Mouse (Mus musculus) MEL (cell line): ENCODE results near the gene Dedd. TPM values are rescaled to one million over a fixed set of nuclear protein-coding genes. Genes with fewer than 3 reads are reported as not detected.

Source experiments
- DNase-seq: peaks from one replicate; pipeline ENCODE4 v3.0.0; 2011; ENCODE audit warnings: low read depth, low spot score
- H3K27ac ChIP-seq: 2 replicates; pipeline ENCODE4 v1.5.1; 2012; ENCODE audit warnings: low read depth, mild to moderate bottlenecking, control low read depth, low read length, moderate library complexity; ENCODE audit not compliant: control insufficient read depth
- H3K27me3 ChIP-seq, 2 experiments: fragments of 150-350 bp in 1 of 2; sonication (generic) in 1 of 2; 2 replicates each; pipeline ENCODE4 v1.6.1; 2012; ENCODE audit warnings: low read length in 2 of 2, mild to moderate bottlenecking in 2 of 2, improper control_type of control experiment in 1 of 2, moderate library complexity in 1 of 2; ENCODE audit not compliant: insufficient read depth in 2 of 2, control insufficient read depth in 1 of 2
- H3K36me3 ChIP-seq, 2 experiments: 2 replicates each; pipeline ENCODE4 v1.6.1; 2012 to 2014; ENCODE audit warnings: low read length in 2 of 2, improper control_type of control experiment in 1 of 2, inconsistent platforms in 1 of 2, mild to moderate bottlenecking in 1 of 2; ENCODE audit not compliant: insufficient read depth in 2 of 2, control insufficient read depth in 1 of 2
- H3K4me1 ChIP-seq, 2 experiments: fragments of 150-350 bp in 1 of 2; sonication (generic) in 1 of 2; 2 replicates each; pipeline ENCODE4 v1.6.1; 2012; ENCODE audit warnings: low read length in 2 of 2, improper control_type of control experiment in 1 of 2, mild to moderate bottlenecking in 1 of 2; ENCODE audit not compliant: insufficient read depth in 2 of 2, control insufficient read depth in 1 of 2
- H3K4me3 ChIP-seq, 2 experiments: fragments of 150-350 bp in 1 of 2; sonication (generic) in 1 of 2; 2 replicates each; pipeline ENCODE4 v1.5.1; 2012; ENCODE audit warnings: low read depth in 2 of 2, low read length in 2 of 2, mild to moderate bottlenecking in 2 of 2, moderate library complexity in 2 of 2, control low read depth in 1 of 2, improper control_type of control experiment in 1 of 2; ENCODE audit not compliant: control insufficient read depth in 1 of 2, insufficient read depth in 1 of 2
- H3K79me2 ChIP-seq: 2 replicates; pipeline ENCODE4 v1.6.1; 2012; ENCODE audit warnings: mild to moderate bottlenecking, low read length, moderate library complexity; ENCODE audit not compliant: control insufficient read depth, poor library complexity, insufficient read depth
- H3K9ac ChIP-seq: 2 replicates; pipeline ENCODE4 v1.6.1; 2012; ENCODE audit warnings: low read depth, mild to moderate bottlenecking, control low read depth, low read length, moderate library complexity; ENCODE audit not compliant: control insufficient read depth, poor library complexity, severe bottlenecking
- H3K9me3 ChIP-seq: fragments of 150-350 bp; sonication (generic); replicated peaks from 2 replicates; pipeline ENCODE4 v1.6.1; 2012; ENCODE audit warnings: mild to moderate bottlenecking, low read length, improper control_type of control experiment, moderate library complexity; ENCODE audit not compliant: insufficient read depth
- BHLHE40 ChIP-seq: IDR thresholded peaks from 2 replicates; pipeline ENCODE4 v1.6.1; 2012; ENCODE audit warnings: low read depth, mild to moderate bottlenecking, inconsistent platforms, low read length, improper control_type of control experiment, borderline replicate concordance
- CHD1 ChIP-seq: IDR thresholded peaks from 2 replicates; pipeline ENCODE4 v1.6.1; 2012; ENCODE audit warnings: low read depth, mild to moderate bottlenecking, inconsistent platforms, low read length, improper control_type of control experiment
- CTCF ChIP-seq, 3 experiments: IDR thresholded peaks in 2 of 3; conservative IDR thresholded peaks in 1 of 3; 2 replicates each; pipeline ENCODE4 v1.5.1; 2011 to 2012; ENCODE audit warnings: low read length in 3 of 3, low read depth in 2 of 3, mild to moderate bottlenecking in 2 of 3, improper control_type of control experiment in 1 of 3, inconsistent platforms in 1 of 3, mixed read lengths in 1 of 3, moderate library complexity in 1 of 3; ENCODE audit not compliant: control insufficient read depth in 1 of 3, insufficient read depth in 1 of 3, poor library complexity in 1 of 3, severe bottlenecking in 1 of 3
- ELF1 ChIP-seq: IDR thresholded peaks from 2 replicates; pipeline ENCODE4 v1.6.1; 2014; ENCODE audit warnings: low read depth, mild to moderate bottlenecking, inconsistent platforms, low read length, improper control_type of control experiment, moderate library complexity
- EP300 ChIP-seq, 2 experiments: IDR thresholded peaks; 2 replicates each; pipeline ENCODE4 v1.6.1; 2011; ENCODE audit warnings: improper control_type of control experiment in 2 of 2, low read length in 2 of 2, low read depth in 1 of 2, mild to moderate bottlenecking in 1 of 2
- ETS1 ChIP-seq: IDR thresholded peaks from 2 replicates; pipeline ENCODE4 v1.6.1; 2012; ENCODE audit warnings: low read depth, mild to moderate bottlenecking, inconsistent platforms, low read length, improper control_type of control experiment, moderate library complexity
- GABPA ChIP-seq: IDR thresholded peaks from 2 replicates; pipeline ENCODE4 v1.6.1; 2012; ENCODE audit warnings: low read depth, mild to moderate bottlenecking, inconsistent platforms, low read length, improper control_type of control experiment, moderate library complexity
- GATA1 ChIP-seq: IDR thresholded peaks from 2 replicates; pipeline ENCODE4 v1.6.1; 2011; ENCODE audit warnings: low read depth, low read length, improper control_type of control experiment
- JUND ChIP-seq: IDR thresholded peaks from 2 replicates; pipeline ENCODE4 v1.6.1; 2011; ENCODE audit warnings: low read depth, mild to moderate bottlenecking, improper control_type of control experiment, low read length
- MAX ChIP-seq: IDR thresholded peaks from 2 replicates; pipeline ENCODE4 v1.6.1; 2011; ENCODE audit warnings: low read length, improper control_type of control experiment
- MAZ ChIP-seq: IDR thresholded peaks from 2 replicates; pipeline ENCODE4 v1.6.1; 2012; ENCODE audit warnings: low read depth, mild to moderate bottlenecking, inconsistent platforms, low read length, improper control_type of control experiment
- MYB ChIP-seq: IDR thresholded peaks from 2 replicates; pipeline ENCODE4 v1.6.1; 2011; ENCODE audit warnings: mild to moderate bottlenecking, low read depth, low read length, improper control_type of control experiment
- MYC ChIP-seq: IDR thresholded peaks from 2 replicates; pipeline ENCODE4 v1.6.1; 2011; ENCODE audit warnings: low read depth, mild to moderate bottlenecking, low read length, improper control_type of control experiment, moderate library complexity
- NELFE ChIP-seq: IDR thresholded peaks from 2 replicates; pipeline ENCODE4 v1.6.1; 2011; ENCODE audit warnings: low read depth, low read length, improper control_type of control experiment
- POLR2A ChIP-seq, 2 experiments: IDR thresholded peaks; 2 replicates each; pipeline ENCODE4 v1.6.1; 2011 to 2012; ENCODE audit warnings: low read length in 2 of 2, mild to moderate bottlenecking in 2 of 2, control low read depth in 1 of 2, improper control_type of control experiment in 1 of 2, low read depth in 1 of 2, moderate library complexity in 1 of 2; ENCODE audit not compliant: control insufficient read depth in 1 of 2, insufficient read depth in 1 of 2, poor library complexity in 1 of 2
- POLR2AphosphoS2 ChIP-seq: IDR thresholded peaks from 2 replicates; pipeline ENCODE4 v1.6.1; 2011; ENCODE audit warnings: low read length, improper control_type of control experiment
- POLR2AphosphoS5 ChIP-seq: IDR thresholded peaks from 2 replicates; pipeline ENCODE4 v1.6.1; 2012; ENCODE audit warnings: low read depth, borderline replicate concordance, mild to moderate bottlenecking, inconsistent platforms, low read length, moderate library complexity, mixed read lengths
- SIN3A ChIP-seq: IDR thresholded peaks from 2 replicates; pipeline ENCODE4 v1.6.1; 2012; ENCODE audit warnings: low read length, improper control_type of control experiment, inconsistent platforms
- SMC3 ChIP-seq: IDR thresholded peaks from 2 replicates; pipeline ENCODE4 v1.6.1; 2011; ENCODE audit warnings: low read depth, low read length, improper control_type of control experiment
- TBP ChIP-seq: IDR thresholded peaks from 2 replicates; pipeline ENCODE4 v1.8.0; 2011; ENCODE audit warnings: low read depth, low read length, improper control_type of control experiment
- TCF12 ChIP-seq: IDR thresholded peaks from 2 replicates; pipeline ENCODE4 v1.6.1; 2014; ENCODE audit warnings: low read depth, mild to moderate bottlenecking, inconsistent platforms, low read length, improper control_type of control experiment, moderate library complexity
- UBTF ChIP-seq: IDR thresholded peaks from 2 replicates; pipeline ENCODE4 v1.6.1; 2012; ENCODE audit warnings: low read depth, mild to moderate bottlenecking, inconsistent platforms, low read length, improper control_type of control experiment, moderate library complexity, borderline replicate concordance; ENCODE audit not compliant: insufficient read depth
- USF1 ChIP-seq: IDR thresholded peaks from 2 replicates; pipeline ENCODE4 v1.6.1; 2014; ENCODE audit warnings: low read depth, mild to moderate bottlenecking, inconsistent platforms, low read length, improper control_type of control experiment, moderate library complexity
- USF2 ChIP-seq, 2 experiments: IDR thresholded peaks; 2 replicates each; pipeline ENCODE4 v1.6.1; 2011 to 2012; ENCODE audit warnings: improper control_type of control experiment in 2 of 2, low read length in 2 of 2, borderline replicate concordance in 1 of 2, inconsistent platforms in 1 of 2, low read depth in 1 of 2, mild to moderate bottlenecking in 1 of 2; ENCODE audit not compliant: insufficient read depth in 1 of 2
- ZC3H11A ChIP-seq: IDR thresholded peaks from 2 replicates; pipeline ENCODE4 v1.6.1; 2012; ENCODE audit warnings: low read depth, mild to moderate bottlenecking, inconsistent platforms, low read length, improper control_type of control experiment
- ZKSCAN1 ChIP-seq: IDR thresholded peaks from 2 replicates; pipeline ENCODE4 v1.6.1; 2012; ENCODE audit warnings: low read depth, mild to moderate bottlenecking, inconsistent platforms, low read length, improper control_type of control experiment, moderate library complexity
- ZMIZ1 ChIP-seq: IDR thresholded peaks from 2 replicates; pipeline ENCODE4 v1.6.1; 2012; ENCODE audit warnings: low read depth, mild to moderate bottlenecking, inconsistent platforms, low read length, improper control_type of control experiment, moderate library complexity
- polyA plus RNA-seq, 2 experiments: library from polyadenylated mRNA; stranded (reverse) in 1 of 2; unstranded in 1 of 2; fragments of >175 nt in 1 of 2; fragments of >200 nt in 1 of 2; gene quantifications; 2 replicates each; pipeline versions ENCODE4 v1.2.1 to v1.2.4; 2012; ENCODE audit warnings: low replicate concordance in 2 of 2, low read depth in 1 of 2; ENCODE audit not compliant: insufficient read length in 2 of 2, insufficient read depth in 1 of 2, missing spikeins in 1 of 2
- total RNA-seq: library from RNA; depleted of rRNA; stranded (reverse); fragments of 300-350 nt; gene quantifications from 2 replicates; pipeline ENCODE4 v1.2.3, GENCODE M21; 2012

Gene Dedd
- total and polyA plus RNA-seq, 3 experiments = 28.7 to 44.9 TPM; not detected in 1

DNA sequence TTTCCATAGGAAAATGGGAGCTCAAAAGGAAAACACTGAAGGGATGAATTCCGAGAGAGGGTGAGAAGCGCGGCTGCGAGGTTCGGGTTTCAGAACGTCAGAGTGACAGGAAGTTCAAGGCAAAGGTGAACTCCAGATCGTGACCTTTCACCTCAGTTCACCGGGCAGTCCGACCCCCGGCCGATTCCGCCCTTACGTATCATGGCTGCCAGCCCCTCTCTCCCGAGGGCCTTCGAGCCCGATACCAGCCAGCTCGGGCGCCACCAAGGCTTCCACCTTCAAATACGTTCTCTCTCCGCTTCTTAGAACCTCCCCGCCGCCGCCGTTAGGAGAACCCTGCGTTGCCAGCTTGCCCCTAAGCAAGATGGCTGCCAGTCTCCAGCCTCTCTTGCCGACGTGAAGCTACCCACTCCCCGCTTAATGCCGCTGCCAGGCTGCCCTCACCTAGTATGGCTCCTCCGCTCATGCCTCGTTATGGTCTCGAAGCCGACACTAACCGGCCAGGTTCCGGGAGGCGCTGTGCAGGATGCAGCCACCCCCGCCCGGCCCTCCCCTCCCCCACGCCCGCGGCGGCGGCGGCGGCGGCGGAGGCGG is at the start of gene Dedd (continued):
- TF ChIP-seq UBTF = 0 out of 2 replicates have a peak, but pooled peaks have one; percentile 79
- TF ChIP-seq USF1 = no peak
- peak; percentile 42 for TF ChIP-seq TCF12
- TF ChIP-seq ZMIZ1 = 0 out of 2 replicates have a peak, but pooled peaks have one; percentile 44

DNA sequence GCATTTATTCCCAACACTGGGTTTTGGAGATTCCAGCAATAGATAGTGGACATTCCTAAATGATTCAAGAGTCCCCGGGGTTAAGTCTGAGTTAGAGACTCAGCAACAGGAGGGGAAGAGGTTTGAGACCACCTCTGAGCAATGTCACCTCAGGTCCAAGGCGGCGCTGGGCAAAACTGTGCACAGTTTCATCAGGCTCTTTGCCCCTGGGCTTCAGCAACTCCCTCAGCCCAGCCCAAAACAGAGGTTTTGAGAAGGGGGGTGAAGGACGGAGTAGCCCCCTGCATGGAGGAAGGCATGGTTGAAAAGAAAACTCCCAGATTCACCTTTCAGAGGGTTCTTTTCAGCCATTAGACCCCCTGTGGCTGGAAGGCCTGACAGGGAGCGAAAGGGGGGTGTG is 49.2 kb upstream of the Dedd start:
- Histone ChIP-seq H3K9ac (peak overlapping the region; percentile 78), H3K36me3 (peaks cover 1 to 10% of the 10 kb centered on the region in 2 experiments), H3K4me1 (peaks cover 0 to 10% of the 10 kb centered on the region in 2 experiments; a peak in 1 of 4 replicates), H3K27me3 (no peaks in the 10 kb centered on the region), H3K4me3 (peak overlapping the region; percentile 58 to 76), H3K9me3 (no peaks in the 10 kb centered on the region), H3K27ac (no peak overlapping the region), H3K79me2 (peaks cover 4% of the 10 kb centered on the region; the same call in 1 of the 2 replicates)
- no peak for DNase-seq
- TF ChIP-seq GATA1 (no peak), POLR2AphosphoS5 (no peak), GABPA (no peak), MAZ (no peak), MYC (no peak), ZC3H11A (no peak), SMC3 (no peak), ZMIZ1 (no peak), NELFE (no peak), EP300 (IDR thresholded peaks at IDR 0.05; ENCODE audit: low read depth in 1 of 2, low read length in 2 of 2) (no peak), ZKSCAN1 (no peak), UBTF (no peak), CTCF (IDR thresholded peaks at IDR 0.05 in 2 of 3, conservative IDR thresholded peaks at IDR 0.05 in 1 of 3; ENCODE audit: control insufficient read depth in 1 of 3, insufficient read depth in 1 of 3, low read depth in 2 of 3, low read length in 3 of 3, poor library complexity in 1 of 3, severe bottlenecking in 1 of 3) (no peak), MYB (no peak), TCF12 (no peak), SIN3A (no peak)

DNA sequence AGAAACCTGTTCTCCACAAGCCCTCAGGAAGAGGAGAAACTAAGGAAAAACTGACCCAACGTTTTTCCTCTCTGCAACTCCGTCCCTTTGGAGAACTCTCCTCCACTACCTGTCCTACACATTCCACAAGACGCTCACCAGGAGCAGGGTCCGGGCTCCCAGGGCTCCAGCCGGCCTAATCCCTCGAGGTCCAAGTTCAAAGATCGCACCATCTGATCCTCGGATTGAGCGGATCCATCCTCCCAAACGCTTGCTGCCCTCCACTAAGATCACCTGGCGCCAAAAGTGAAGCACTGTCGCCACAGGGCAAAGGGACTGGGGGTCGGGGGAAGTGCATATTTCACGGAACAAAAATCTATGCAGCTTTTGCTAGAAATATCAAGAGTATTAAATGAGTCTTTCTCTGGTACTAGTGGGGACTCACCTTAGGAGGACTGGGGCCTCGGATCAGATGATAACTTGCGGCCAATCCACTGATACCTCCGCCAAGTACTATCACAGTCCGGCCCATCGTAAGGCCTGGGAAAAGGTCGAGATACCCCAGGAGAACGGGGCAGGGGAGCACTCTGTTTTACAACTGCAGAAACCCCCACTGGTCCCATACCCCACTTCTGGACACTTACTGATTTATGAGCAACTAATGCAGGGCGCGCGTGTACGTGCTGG is 48.6 kb upstream of the Dedd start:
- no peaks in the 10 kb centered on the region for H3K27me3 ChIP-seq
- H3K36me3 ChIP-seq = peaks cover 1 to 10% of the 10 kb centered on the region in 2 experiments
- peaks cover 4% of the 10 kb centered on the region; the same call in 1 of the 2 replicates for H3K79me2 ChIP-seq
- H3K9me3 ChIP-seq = no peaks in the 10 kb centered on the region
- TF ChIP-seq CTCF (IDR thresholded peaks at IDR 0.05 in 2 of 3, conservative IDR thresholded peaks at IDR 0.05 in 1 of 3; ENCODE audit: control insufficient read depth in 1 of 3, insufficient read depth in 1 of 3, low read depth in 2 of 3, low read length in 3 of 3, poor library complexity in 1 of 3, severe bottlenecking in 1 of 3) (no peak), CHD1 (no peak), ELF1 (no peak), POLR2A (IDR thresholded peaks at IDR 0.05; ENCODE audit: control insufficient read depth in 1 of 2, insufficient read depth in 1 of 2, low read depth in 1 of 2, low read length in 2 of 2, poor library complexity in 1 of 2) (no peak; a peak in 1 of 4 replicates), GATA1 (no peak), JUND (no peak), TCF12 (no peak), SMC3 (no peak), MAX (no peak), ZC3H11A (no peak), MAZ (no peak), MYB (no peak), ZMIZ1 (no peak), POLR2AphosphoS2 (no peak), USF2 (IDR thresholded peaks at IDR 0.05; ENCODE audit: borderline replicate concordance in 1 of 2, insufficient read depth in 1 of 2, low read depth in 1 of 2, low read length in 2 of 2) (no peak), BHLHE40 (no peak), TBP (no peak), ETS1 (no peak)
- no peak for DNase-seq
- peak overlapping the region; percentile 93 for H3K27ac ChIP-seq
- H3K4me3 ChIP-seq = peak overlapping the region; percentile 58 to 76
- peak overlapping the region; percentile 78 for H3K9ac ChIP-seq
- peaks cover 0 to 10% of the 10 kb centered on the region in 2 experiments; a peak in 1 of 4 replicates for H3K4me1 ChIP-seq
